Mouse (Mus musculus) mesoderm, embryonic 11.5 days (tissue): Measurements from ENCODE around the gene Frat2.
A peak's percentile ranks its signal among the peaks of the same experiment; 100 is the strongest.

ENCODE experiments used
- DNase-seq: peaks from one replicate; pipeline ENCODE4 v3.0.0-alpha.2; 2012; ENCODE audit warnings: low read depth, low spot score

Frat2 gene

GRCm38 (mm10) chr19:41818749-41819148 is 29.2 kb downstream of the Frat2 start:
- DNase-seq = no peak

- DNase-seq = no peak
Observed at GRCm38 (mm10) chr19:41817325-41817724, 30.6 kb downstream of the Frat2 start.

GRCm38 (mm10) chr19:41816915-41817314 is 31.0 kb downstream of the Frat2 start:
- DNase-seq = no peak

- DNase-seq = no peak
Observed at GRCm38 (mm10) chr19:41816410-41816809, 31.5 kb downstream of the Frat2 start.

GRCm38 (mm10) chr19:41813374-41813773 is 34.6 kb downstream of the Frat2 start:
- no peak for DNase-seq

- no peak for DNase-seq
Observed at GRCm38 (mm10) chr19:41812525-41812924, 35.4 kb downstream of the Frat2 start.

GRCm38 (mm10) chr19:41810074-41810473 is 37.9 kb downstream of the Frat2 start:
- DNase-seq = no peak

- no peak for DNase-seq
Observed at GRCm38 (mm10) chr19:41808104-41808634, 39.8 kb downstream of the Frat2 start.

- no peak for DNase-seq
Observed at GRCm38 (mm10) chr19:41807497-41807896, 40.4 kb downstream of the Frat2 start.

GRCm38 (mm10) chr19:41805831-41806230 is 42.1 kb downstream of the Frat2 start:
- DNase-seq = no peak

GRCm38 (mm10) chr19:41803322-41803721 is 44.6 kb downstream of the Frat2 start:
- DNase-seq = no peak

- DNase-seq = peak; percentile 95
Observed at GRCm38 (mm10) chr19:41801742-41802369, 46.1 kb downstream of the Frat2 start, which contains the start of gene Arhgap19. Gene Arhgap19 (minus strand): TSS chr19:41802047.

- no peak for DNase-seq
Observed at GRCm38 (mm10) chr19:41800986-41801741, 46.8 kb downstream of the Frat2 start.

GRCm38 (mm10) chr19:41800451-41800850 is 47.5 kb downstream of the Frat2 start:
- no peak for DNase-seq

- DNase-seq = no peak
Observed at GRCm38 (mm10) chr19:41797536-41797935, 50.4 kb downstream of the Frat2 start.

- no peak for DNase-seq
Observed at GRCm38 (mm10) chr19:41796789-41797327, 51.1 kb downstream of the Frat2 start.

GRCm38 (mm10) chr19:41796148-41796760 is 51.7 kb downstream of the Frat2 start:
- no peak for DNase-seq
